Mouse (Mus musculus) intestine, embryonic 14.5 days (tissue): ENCODE results near the gene Fam228b. TPM values are rescaled to one million over a fixed set of nuclear protein-coding genes. Genes with fewer than 3 reads are reported as not detected.
A peak's percentile ranks its signal among the peaks of the same experiment; 100 is the strongest.
"Not testable (repeated sequence)": the region's sequence is repeated elsewhere in the genome, so short reads cannot be mapped to it uniquely, and the experiment has no call there.

Experiments
- ATAC-seq: fragments of 200-750 bp; cut with Nextera tagmentation; replicated peaks from 2 replicates; pipeline ENCODE4 v1.8.0; 2017; ENCODE audit warnings: low read depth, moderate number of reproducible peaks, moderate TSS enrichment, moderate library complexity; ENCODE audit not compliant: low FRiP score, low TSS enrichment
- DNase-seq: peaks from one replicate; pipeline ENCODE4 v3.0.0-alpha.2; 2018; ENCODE audit warnings: low spot score
- H3K27ac ChIP-seq: fragments of 300-500 bp; sonication (generic); 2 replicates; pipeline ENCODE4 v1.5.1; 2014; ENCODE audit warnings: low read depth, mild to moderate bottlenecking, control low read depth
- H3K27me3 ChIP-seq: fragments of 300-500 bp; sonication (generic); replicated peaks from 2 replicates; pipeline ENCODE4 v1.6.1; 2014; ENCODE audit warnings: low read length, control low read depth; ENCODE audit not compliant: control insufficient read depth, insufficient read depth
- H3K36me3 ChIP-seq: fragments of 300-500 bp; sonication (generic); 2 replicates; pipeline ENCODE4 v1.6.1; 2014; ENCODE audit warnings: low read length, control low read depth; ENCODE audit not compliant: control insufficient read depth, insufficient read depth
- H3K4me1 ChIP-seq: fragments of 300-500 bp; sonication (generic); replicated peaks from 2 replicates; pipeline ENCODE4 v1.6.1; 2014; ENCODE audit warnings: low read length, control low read depth, mixed read lengths; ENCODE audit not compliant: control insufficient read depth, insufficient read depth
- H3K4me2 ChIP-seq: fragments of 300-500 bp; sonication (generic); 2 replicates; pipeline ENCODE4 v1.6.1; 2014; ENCODE audit warnings: low read length
- H3K4me3 ChIP-seq: fragments of 300-500 bp; sonication (generic); 2 replicates; pipeline ENCODE4 v1.5.1; 2014; ENCODE audit warnings: low read depth, low read length, control low read depth, mixed read lengths
- H3K9ac ChIP-seq: fragments of 300-500 bp; sonication (generic); 2 replicates; pipeline ENCODE4 v1.6.1; 2014; ENCODE audit warnings: mild to moderate bottlenecking, low read length
- H3K9me3 ChIP-seq: fragments of 300-500 bp; sonication (generic); 2 replicates; pipeline ENCODE4 v1.6.1; 2016; ENCODE audit warnings: low read length, control low read depth; ENCODE audit not compliant: control insufficient read depth
- WGBS: fragments of 180-500 bp; shearing (Covaris S2); extraction: QIAGEN DNeasy Blood & Tissue Kit; methylation state at CpG from one replicate; pipeline ENCODE4 v1.1.7; 2014; 5-methylcytosine and 5-hydroxymethylcytosine counted together
- polyA plus RNA-seq: library from polyadenylated mRNA; unstranded; fragments of >200 nt; fragmentation: Nextera tagmentation; extraction: Ambion mirVana; gene quantifications from 2 replicates; pipeline ENCODE4 v1.2.1, GENCODE M21; 2014

Gene Fam228b
- polyA plus RNA-seq, 1 experiment from 2014 or later: 1.7 TPM

- 85% methylated on average over 4 of the region's 4 CpGs for WGBS
- DNase-seq: peak; percentile 36
- no peak overlapping the region for H3K9ac ChIP-seq
These were observed 60.8 kb downstream of the Fam228b start for GRCm38 (mm10) chr12:4708296-4708695.

DNA sequence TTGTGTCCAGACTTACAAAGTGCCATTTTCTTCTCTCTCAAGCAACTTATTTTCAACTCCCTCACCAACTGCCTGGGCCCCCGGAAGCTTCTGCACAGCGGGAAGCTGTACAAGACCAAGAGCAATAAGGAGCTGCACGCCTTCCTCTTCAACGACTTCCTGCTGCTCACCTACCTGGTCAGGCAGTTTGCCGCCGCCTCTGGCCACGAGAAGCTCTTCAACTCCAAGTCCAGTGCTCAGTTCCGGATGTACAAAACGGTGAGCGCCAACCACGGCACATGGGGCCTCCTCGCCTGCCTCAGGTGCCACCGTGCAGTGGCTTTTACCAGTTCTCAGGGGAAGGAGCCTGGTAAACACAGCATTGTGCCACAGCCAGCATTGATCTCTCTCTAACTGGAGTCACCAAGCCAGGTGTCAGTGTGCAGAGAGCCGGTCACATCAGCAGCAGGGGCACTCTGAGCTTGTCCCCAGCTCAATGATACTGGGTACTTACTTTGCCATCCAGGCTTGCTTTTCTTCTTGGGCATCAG is 61.5 kb downstream of the Fam228b start:
- ATAC-seq: no peak
- no peaks in the 10 kb centered on the region for H3K4me1 ChIP-seq
- peaks cover 45% of the 10 kb centered on the region for H3K36me3 ChIP-seq
- H3K4me2 ChIP-seq: no peak overlapping the region
- H3K27ac ChIP-seq: no peak overlapping the region
- WGBS: 89% methylated on average over 14 of the region's 14 CpGs
- H3K4me3 ChIP-seq: no peak overlapping the region
- no peak for DNase-seq
- no peak overlapping the region for H3K9ac ChIP-seq
- H3K27me3 ChIP-seq: no peaks in the 10 kb centered on the region
- no peaks in the 10 kb centered on the region for H3K9me3 ChIP-seq

More at GRCm38 (mm10) chr12:4708296-4708695, 60.8 kb downstream of the Fam228b start:
- no peaks in the 10 kb centered on the region for H3K27me3 ChIP-seq
- no peaks in the 10 kb centered on the region for H3K9me3 ChIP-seq
- ATAC-seq: no peak
- no peak overlapping the region for H3K27ac ChIP-seq
- H3K4me3 ChIP-seq: no peak overlapping the region
- H3K4me2 ChIP-seq: no peak overlapping the region
- H3K36me3 ChIP-seq: peaks cover 46% of the 10 kb centered on the region
- H3K4me1 ChIP-seq: no peaks in the 10 kb centered on the region

DNA sequence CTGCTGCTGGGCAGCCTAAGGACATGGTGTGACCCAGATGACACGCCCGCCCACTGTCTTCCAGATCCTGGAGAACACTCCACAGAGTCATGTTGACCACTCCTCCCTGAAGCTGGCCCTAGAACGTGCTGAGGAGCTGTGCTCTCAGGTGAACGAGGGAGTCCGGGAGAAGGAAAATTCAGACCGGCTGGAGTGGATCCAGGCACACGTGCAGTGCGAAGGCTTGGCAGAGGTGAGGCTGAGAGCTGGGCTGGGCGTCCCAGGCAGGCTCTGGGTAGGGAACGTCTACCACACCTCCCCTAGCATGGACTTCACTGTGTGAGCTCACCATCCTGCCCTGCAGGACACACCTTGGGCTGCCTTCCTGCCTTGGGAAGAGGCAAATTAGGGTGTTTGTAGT is 62.2 kb downstream of the Fam228b start:
- no peaks in the 10 kb centered on the region for H3K27me3 ChIP-seq
- H3K4me1 ChIP-seq: no peaks in the 10 kb centered on the region
- no peak overlapping the region for H3K4me3 ChIP-seq
- ATAC-seq: no peak
- 84% methylated on average over 10 of the region's 10 CpGs for WGBS
- DNase-seq: peak; percentile 28
- H3K9me3 ChIP-seq: no peaks in the 10 kb centered on the region
- H3K9ac ChIP-seq: no peak overlapping the region
- no peak overlapping the region for H3K27ac ChIP-seq
- peaks cover 39% of the 10 kb centered on the region for H3K36me3 ChIP-seq
- H3K4me2 ChIP-seq: no peak overlapping the region

- Histone ChIP-seq H3K36me3 (peaks cover 44% of the 10 kb centered on the region), H3K4me2 (no peak overlapping the region), H3K27ac (no peak overlapping the region), H3K4me1 (no peaks in the 10 kb centered on the region), H3K9ac (no peak overlapping the region), H3K9me3 (no peaks in the 10 kb centered on the region), H3K27me3 (no peaks in the 10 kb centered on the region), H3K4me3 (no peak overlapping the region)
- DNase-seq (peak; percentile 23), ATAC-seq (no peak)
- WGBS: 92% methylated on average over 5 of the region's 5 CpGs
These were observed 62.9 kb downstream of the Fam228b start for GRCm38 (mm10) chr12:4706175-4706574.

- not testable (repeated sequence) for H3K9me3 ChIP-seq, ATAC-seq, H3K4me1 ChIP-seq, H3K27ac ChIP-seq, H3K4me3 ChIP-seq, DNase-seq, H3K4me2 ChIP-seq, H3K9ac ChIP-seq, H3K27me3 ChIP-seq
- peaks cover 43% of the 10 kb centered on the region for H3K36me3 ChIP-seq
- 46% methylated on average over 6 of the region's 6 CpGs for WGBS
These were observed 63.4 kb downstream of the Fam228b start for GRCm38 (mm10) chr12:4705626-4706025.

DNA sequence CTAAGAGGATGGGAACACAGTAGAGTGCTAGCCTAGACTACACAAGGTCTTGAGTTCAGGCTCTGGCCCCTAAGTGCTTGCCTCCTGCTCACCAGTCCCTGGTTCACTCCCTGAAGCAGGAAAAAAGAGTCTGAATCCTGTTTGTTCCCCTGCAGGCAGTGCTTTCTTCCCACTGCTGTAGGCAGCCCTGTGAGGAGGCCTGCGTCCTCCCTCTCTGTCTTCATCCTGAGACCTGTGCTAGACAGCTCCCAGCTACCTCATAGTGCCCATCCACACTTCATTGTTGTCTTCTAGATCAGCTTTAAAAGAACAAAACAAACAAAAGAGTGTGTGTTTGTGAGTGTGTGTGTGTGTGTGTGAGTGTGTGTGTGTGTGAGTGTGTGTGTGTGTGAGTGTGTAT is 74.5 kb downstream of the Fam228b start:
- DNase-seq (no peak), ATAC-seq (no peak)
- Histone ChIP-seq H3K27ac (no peak overlapping the region), H3K36me3 (peaks cover 10% of the 10 kb centered on the region), H3K9ac (no peak overlapping the region), H3K9me3 (no peaks in the 10 kb centered on the region), H3K27me3 (no peaks in the 10 kb centered on the region), H3K4me1 (no peaks in the 10 kb centered on the region), H3K4me3 (no peak overlapping the region), H3K4me2 (no peak overlapping the region)
- WGBS: 86% methylated on average over 1 of the region's 1 CpGs

DNA sequence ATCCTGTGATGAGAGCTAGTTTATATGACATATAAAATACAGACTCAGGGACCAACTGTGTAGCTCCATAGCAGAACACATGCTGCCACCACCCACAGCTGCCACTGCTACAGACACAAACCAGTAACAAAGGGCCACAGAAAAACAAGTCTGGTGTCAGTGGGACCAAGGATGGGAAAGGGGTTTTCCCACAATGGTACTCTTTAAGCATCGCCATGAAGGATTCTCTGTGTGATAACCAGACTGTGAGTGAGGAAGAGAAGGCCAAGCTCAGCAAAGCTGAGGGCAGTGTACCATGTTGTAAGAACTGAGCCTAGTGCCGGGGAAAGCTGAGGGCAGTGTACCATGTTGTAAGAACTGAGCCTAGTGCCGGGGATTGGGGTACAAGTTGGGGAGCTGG is 77.9 kb downstream of the Fam228b start:
- no peaks in the 10 kb centered on the region for H3K36me3 ChIP-seq
- H3K27me3 ChIP-seq: no peaks in the 10 kb centered on the region
- no peak overlapping the region for H3K9ac ChIP-seq
- no peak overlapping the region for H3K4me2 ChIP-seq
- WGBS: 87% methylated on average over 3 of the region's 3 CpGs
- no peak overlapping the region for H3K4me3 ChIP-seq
- no peak overlapping the region for H3K27ac ChIP-seq
- H3K4me1 ChIP-seq: no peaks in the 10 kb centered on the region
- ATAC-seq (no peak), DNase-seq (peak; percentile 4)
- H3K9me3 ChIP-seq: no peaks in the 10 kb centered on the region

Other genes starting within 250 kb of the Fam228b start
- gene Itsn2, start 176.6 kb downstream of the Fam228b start, polyA plus RNA-seq: 42.2 and 45.2 TPM in 2 replicates
- gene Gm3625, start 176.3 kb downstream of the Fam228b start, polyA plus RNA-seq: not detected in 2 replicates
- gene Fam228a, start 30.8 kb downstream of the Fam228b start, polyA plus RNA-seq: 0.16 and 0.17 TPM in 2 replicates
- 2.7 and 3.3 TPM in 2 replicates for gene Pfn4, start 245 bp downstream of the Fam228b start, polyA plus RNA-seq
- gene Sf3b6, start 48.3 kb upstream of the Fam228b start, polyA plus RNA-seq: 282 and 300 TPM in 2 replicates
- 11.2 and 14.5 TPM in 2 replicates for gene Fkbp1b, start 72.3 kb upstream of the Fam228b start, polyA plus RNA-seq
- 14.4 and 15.0 TPM in 2 replicates for gene Wdcp, start 74.0 kb upstream of the Fam228b start, polyA plus RNA-seq
- gene Mfsd2b, start 105.1 kb upstream of the Fam228b start, polyA plus RNA-seq: 0.81 and 1.1 TPM in 2 replicates
- gene Ubxn2a, start 138.4 kb upstream of the Fam228b start, polyA plus RNA-seq: 26.5 and 30.0 TPM in 2 replicates
- 15.1 and 16.5 TPM in 2 replicates for gene Atad2b, start 148.1 kb upstream of the Fam228b start, polyA plus RNA-seq